Mouse (Mus musculus) heart, embryonic 14.5 days (tissue): Measurements from ENCODE around the gene Gm49711. TPM values are rescaled to one million over a fixed set of nuclear protein-coding genes. Genes with fewer than 3 reads are reported as not detected.
A peak's percentile ranks its signal among the peaks of the same experiment; 100 is the strongest.

Source experiments
- ATAC-seq: fragments of 200-750 bp; cut with Nextera tagmentation; 2 replicates; pipeline ENCODE4 v1.8.0; 2017; ENCODE audit warnings: low read depth, moderate TSS enrichment; ENCODE audit not compliant: insufficient number of reproducible peaks, insufficient read depth, low FRiP score
- H3K27ac ChIP-seq, 2 experiments: fragments of 200-500 bp in 1 of 2; fragments of 300-500 bp in 1 of 2; sonication (generic) in 1 of 2; replicated peaks in 1 of 2; 2 replicates each; pipeline ENCODE4 v1.5.1; 2012 to 2014; ENCODE audit warnings: low read depth in 2 of 2, low read length in 2 of 2, control low read depth in 1 of 2, mild to moderate bottlenecking in 1 of 2, mixed read lengths in 1 of 2; ENCODE audit not compliant: control insufficient read depth in 1 of 2, insufficient read depth in 1 of 2
- H3K27me3 ChIP-seq: fragments of 300-500 bp; sonication (generic); 2 replicates; pipeline ENCODE4 v1.6.1; 2014; ENCODE audit warnings: mild to moderate bottlenecking, low read length, control low read depth; ENCODE audit not compliant: control insufficient read depth, insufficient read depth
- H3K36me3 ChIP-seq: fragments of 300-500 bp; sonication (generic); 2 replicates; pipeline ENCODE4 v1.6.1; 2014; ENCODE audit warnings: mild to moderate bottlenecking, control low read depth, low read length, mixed read lengths; ENCODE audit not compliant: control insufficient read depth, insufficient read depth
- H3K4me1 ChIP-seq, 2 experiments: fragments of 200-500 bp in 1 of 2; fragments of 300-500 bp in 1 of 2; sonication (generic) in 1 of 2; 2 replicates each; pipeline ENCODE4 v1.6.1; 2012 to 2014; ENCODE audit warnings: low read length in 2 of 2, control low read depth in 1 of 2, mixed read lengths in 1 of 2; ENCODE audit not compliant: control insufficient read depth in 2 of 2, insufficient read depth in 2 of 2
- H3K4me2 ChIP-seq: fragments of 300-500 bp; sonication (generic); 2 replicates; pipeline ENCODE4 v1.6.1; 2014; ENCODE audit warnings: mild to moderate bottlenecking, low read length
- H3K4me3 ChIP-seq, 2 experiments: fragments of 200-500 bp in 1 of 2; fragments of 300-500 bp in 1 of 2; sonication (generic) in 1 of 2; 2 replicates each; pipeline ENCODE4 v1.5.1; 2012 to 2014; ENCODE audit warnings: low read length in 2 of 2, mild to moderate bottlenecking in 2 of 2, control low read depth in 1 of 2, low read depth in 1 of 2, moderate library complexity in 1 of 2; ENCODE audit not compliant: control insufficient read depth in 1 of 2, insufficient read depth in 1 of 2
- H3K9ac ChIP-seq: fragments of 300-500 bp; sonication (generic); 2 replicates; pipeline ENCODE4 v1.6.1; 2014; ENCODE audit warnings: mild to moderate bottlenecking, low read length
- H3K9me3 ChIP-seq: fragments of 300-500 bp; sonication (generic); 2 replicates; pipeline ENCODE4 v1.6.1; 2016; ENCODE audit warnings: low read length, control low read depth; ENCODE audit not compliant: control insufficient read depth
- WGBS: fragments of 180-500 bp; shearing (Covaris S2); extraction: QIAGEN DNeasy Blood & Tissue Kit; methylation state at CpG from one replicate; pipeline ENCODE4 v1.1.7; 2014; 5-methylcytosine and 5-hydroxymethylcytosine counted together
- polyA plus RNA-seq: library from polyadenylated mRNA; unstranded; fragments of >200 nt; fragmentation: Nextera tagmentation; extraction: Ambion mirVana; gene quantifications from 2 replicates; pipeline ENCODE4 v1.2.1, GENCODE M21; 2014

Gene Gm49711
- polyA plus RNA-seq, 1 experiment from 2014 or later = not detected

DNA sequence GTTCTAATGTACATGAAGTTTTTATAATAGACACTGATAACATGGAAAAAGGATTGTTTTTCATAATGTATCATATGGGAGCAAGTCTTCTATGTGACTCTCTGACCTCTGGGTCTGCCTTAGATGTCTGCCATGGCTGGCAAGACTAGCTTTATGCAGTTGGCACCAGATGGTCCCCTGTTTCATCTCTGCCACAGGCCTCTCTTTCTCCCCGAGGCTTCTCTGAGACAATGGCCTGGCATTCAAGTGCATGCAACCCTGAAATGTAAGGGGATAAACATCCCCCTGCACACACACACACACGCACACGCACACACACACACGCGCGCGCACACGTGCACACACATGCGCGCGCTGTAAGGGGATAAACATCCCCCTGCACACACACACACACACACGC, 82.9 kb downstream of the Gm49711 start:
- 97% methylated on average over 12 of the region's 12 CpGs for WGBS

DNA sequence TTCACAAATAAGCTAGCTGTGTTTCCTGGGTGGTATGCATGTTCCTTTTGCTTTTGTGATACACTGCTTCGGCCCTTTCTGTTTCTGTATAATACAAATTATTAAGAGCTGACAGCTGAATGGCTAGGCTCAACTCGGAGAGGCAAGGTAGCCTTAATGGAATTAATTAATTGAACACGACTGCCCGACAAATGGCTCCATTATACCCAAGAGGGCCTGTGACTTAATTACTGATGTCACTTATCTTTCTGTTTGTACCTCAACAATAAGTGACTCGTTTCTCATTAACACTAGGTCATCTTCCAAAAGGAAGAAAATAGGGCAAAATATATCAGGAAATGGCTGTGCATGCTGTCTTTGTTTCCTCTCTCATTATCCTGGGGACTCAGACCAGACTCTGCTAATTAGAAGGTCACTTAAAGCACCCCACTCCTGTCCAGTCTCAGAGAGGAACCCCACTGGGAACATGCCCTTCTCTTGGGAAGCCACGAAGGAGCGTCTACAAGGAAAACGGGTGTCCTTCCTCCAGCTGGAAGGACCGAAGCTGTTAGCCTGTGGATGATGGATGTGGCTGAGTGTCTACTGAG, 84.4 kb downstream of the Gm49711 start:
- Histone ChIP-seq H3K4me3 (no peak overlapping the region), H3K9ac (no peak overlapping the region), H3K36me3 (no peaks in the 10 kb centered on the region), H3K27ac (no peak overlapping the region), H3K4me2 (no peak overlapping the region), H3K27me3 (no peaks in the 10 kb centered on the region), H3K4me1 (peaks cover 0 to 5% of the 10 kb centered on the region in 2 experiments; a peak in 1 of 4 replicates), H3K9me3 (no peaks in the 10 kb centered on the region)
- 78% methylated on average over 9 of the region's 9 CpGs for WGBS
- no peak for ATAC-seq

More for the DNA sequence above, 82.9 kb downstream of the Gm49711 start:
- Histone ChIP-seq H3K9me3 (no peaks in the 10 kb centered on the region), H3K27me3 (no peaks in the 10 kb centered on the region), H3K4me3 (no peak overlapping the region), H3K27ac (no peak overlapping the region), H3K9ac (no peak overlapping the region), H3K36me3 (no peaks in the 10 kb centered on the region), H3K4me2 (no peak overlapping the region), H3K4me1 (peaks cover 0 to 5% of the 10 kb centered on the region in 2 experiments; a peak in 1 of 4 replicates)
- no peak for ATAC-seq

DNA sequence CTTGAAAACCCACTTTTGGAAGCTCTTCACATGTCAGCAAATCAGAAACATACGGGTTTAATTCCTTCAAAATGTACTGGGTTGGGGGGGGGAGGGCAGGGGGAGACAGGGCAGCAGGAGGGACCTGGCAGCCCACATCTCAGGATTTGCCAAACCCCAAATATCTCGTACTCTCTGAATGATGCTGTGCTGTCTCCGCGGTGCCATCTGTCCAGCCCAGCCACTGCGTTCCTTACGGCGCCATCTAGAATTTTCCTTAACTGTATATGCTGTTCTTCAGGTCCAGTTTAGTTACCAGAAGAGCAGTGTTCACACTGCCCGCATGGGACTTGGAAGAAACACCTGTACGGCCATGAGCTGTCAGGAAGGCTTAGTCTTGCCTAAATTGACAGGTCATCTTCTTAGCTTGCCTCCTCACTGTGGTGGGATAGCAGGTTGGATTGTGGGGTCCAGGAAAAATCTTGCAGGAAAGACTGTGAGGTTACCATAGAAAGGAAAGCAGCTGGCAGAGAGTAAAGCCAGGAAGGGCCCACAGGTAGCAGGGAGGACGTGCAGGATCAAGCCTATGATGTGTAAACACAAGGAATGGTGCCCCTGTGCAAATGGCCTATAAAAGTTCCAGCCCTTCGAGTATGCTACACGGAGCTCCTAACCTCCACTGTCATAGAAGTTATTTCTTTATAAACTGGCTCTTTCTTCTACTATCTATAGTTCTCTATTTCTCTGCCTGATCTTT, 89.7 kb downstream of the Gm49711 start:
- Histone ChIP-seq H3K27me3 (no peaks in the 10 kb centered on the region), H3K4me3 (no peak overlapping the region), H3K27ac (no peak overlapping the region), H3K4me1 (no peaks in the 10 kb centered on the region), H3K9ac (no peak overlapping the region), H3K36me3 (no peaks in the 10 kb centered on the region), H3K9me3 (no peaks in the 10 kb centered on the region), H3K4me2 (no peak overlapping the region)
- ATAC-seq = no peak
- 83% methylated on average over 12 of the region's 12 CpGs for WGBS

DNA sequence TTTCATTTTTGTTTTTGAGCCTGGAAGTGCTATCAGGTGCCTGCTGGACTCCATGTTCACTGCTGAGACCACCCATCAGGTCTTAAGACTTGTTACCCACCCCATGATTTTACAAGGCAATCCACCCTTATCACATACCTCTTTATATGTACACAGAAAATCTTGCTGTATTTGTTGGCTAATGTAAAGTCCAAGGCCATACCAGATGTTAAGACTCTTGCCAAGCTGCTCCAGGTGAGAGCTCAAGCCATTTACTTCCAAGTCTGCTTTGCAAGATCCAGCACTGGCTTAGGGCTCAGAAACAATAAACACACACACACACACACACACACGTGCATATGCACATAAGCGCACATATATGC, 90.2 kb downstream of the Gm49711 start:
- no peak for ATAC-seq
- H3K9ac ChIP-seq = no peak overlapping the region
- H3K4me1 ChIP-seq = no peaks in the 10 kb centered on the region
- no peak overlapping the region for H3K4me2 ChIP-seq
- no peak overlapping the region for H3K27ac ChIP-seq
- no peaks in the 10 kb centered on the region for H3K27me3 ChIP-seq
- H3K36me3 ChIP-seq = no peaks in the 10 kb centered on the region
- 68% methylated on average over 2 of the region's 2 CpGs for WGBS
- no peak overlapping the region for H3K4me3 ChIP-seq
- no peaks in the 10 kb centered on the region for H3K9me3 ChIP-seq

DNA sequence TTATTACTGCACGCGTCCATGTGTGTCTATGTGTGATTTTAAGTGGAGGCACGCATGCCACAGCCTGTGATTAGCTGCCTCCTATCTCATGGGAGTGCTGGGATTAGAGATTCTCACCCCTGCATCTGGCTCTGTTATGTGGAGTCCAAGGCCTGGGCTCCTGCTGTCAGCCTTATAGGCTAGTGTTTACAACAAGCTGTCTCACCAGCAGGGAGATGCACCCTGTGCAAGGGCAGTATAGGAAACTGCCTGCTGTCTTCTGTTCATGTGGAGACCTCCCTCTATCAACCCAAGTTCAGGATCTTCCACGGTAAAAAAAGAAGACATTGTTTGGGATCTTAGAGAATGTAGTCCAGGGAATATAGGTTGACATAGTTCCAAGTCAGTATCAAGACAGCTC, 92.9 kb downstream of the Gm49711 start:
- ATAC-seq = no peak

DNA sequence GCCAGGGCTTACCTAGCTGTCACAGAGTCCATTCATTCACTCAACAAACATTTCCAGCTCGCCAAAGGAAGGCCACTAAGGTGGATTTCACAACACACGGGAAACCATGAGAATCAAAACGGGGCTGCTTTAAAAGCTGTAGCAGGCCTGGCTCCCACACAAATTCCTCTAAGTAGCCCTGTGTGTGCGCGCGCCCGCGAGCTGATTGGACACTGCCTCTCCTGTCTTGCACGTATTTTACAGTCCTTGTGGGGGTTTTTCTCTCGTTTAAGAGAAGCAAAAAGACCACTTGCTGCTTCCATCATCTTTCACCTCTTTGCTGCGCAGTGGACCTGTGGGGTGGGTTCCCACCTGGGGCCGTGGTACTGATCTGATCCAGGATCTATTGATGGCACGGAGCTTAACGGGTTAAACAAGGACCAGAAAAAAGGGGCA, 99.9 kb downstream of the Gm49711 start:
- H3K4me3 ChIP-seq = peak overlapping the region; percentile 53
- 3% methylated on average over 14 of the region's 14 CpGs for WGBS
- no peaks in the 10 kb centered on the region for H3K9me3 ChIP-seq
- H3K4me2 ChIP-seq = peak overlapping the region; percentile 95
- H3K27ac ChIP-seq = 0 out of 4 replicates have a peak overlapping the region, but pooled peaks of 1 of the 2 experiments have one; percentile 30
- peak overlapping the region; percentile 61 for H3K9ac ChIP-seq
- H3K36me3 ChIP-seq = no peaks in the 10 kb centered on the region
- H3K27me3 ChIP-seq = no peaks in the 10 kb centered on the region
- ATAC-seq = no peak
- peaks cover 6% of the 10 kb centered on the region in 2 experiments; a peak in 3 of 4 replicates for H3K4me1 ChIP-seq

More for the DNA sequence above, 92.9 kb downstream of the Gm49711 start:
- H3K27me3 ChIP-seq = no peaks in the 10 kb centered on the region
- no peak overlapping the region for H3K4me2 ChIP-seq
- no peaks in the 10 kb centered on the region for H3K4me1 ChIP-seq
- no peak overlapping the region for H3K4me3 ChIP-seq
- H3K36me3 ChIP-seq = no peaks in the 10 kb centered on the region
- H3K9me3 ChIP-seq = no peaks in the 10 kb centered on the region
- WGBS = 54% methylated on average over 4 of the region's 4 CpGs
- H3K9ac ChIP-seq = no peak overlapping the region
- H3K27ac ChIP-seq = no peak overlapping the region

DNA sequence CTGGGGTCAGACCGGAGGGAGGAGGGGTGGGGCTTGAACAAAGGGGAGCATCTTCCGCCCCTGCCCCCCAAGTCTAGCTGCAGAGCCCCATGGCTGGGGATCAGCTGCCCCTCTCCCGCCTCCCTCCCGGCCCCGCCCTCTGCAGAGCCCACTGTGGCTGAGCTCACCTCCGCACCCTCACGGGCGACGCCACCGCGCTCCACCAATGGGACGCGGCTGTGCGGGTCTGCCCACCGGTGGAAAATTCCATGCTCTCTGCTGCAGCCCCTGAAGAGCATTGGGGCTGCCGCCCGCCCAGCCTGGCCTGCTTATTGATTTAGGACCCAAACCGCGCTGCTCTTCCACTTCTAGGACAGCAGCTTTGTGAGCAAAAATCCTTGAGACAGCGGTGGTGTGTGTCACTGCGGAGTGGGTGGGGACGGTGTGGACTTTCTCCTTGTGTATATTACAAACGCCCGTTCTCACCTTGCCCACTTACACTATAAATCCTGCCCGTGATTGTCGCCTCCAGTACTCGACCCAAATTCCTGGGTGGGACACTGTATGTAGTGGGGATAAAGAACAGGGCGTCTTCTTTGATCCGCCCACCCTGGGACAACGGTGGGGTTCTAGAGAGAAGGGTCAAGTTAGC, 100.5 kb downstream of the Gm49711 start:
- ATAC-seq = peak; percentile 87
- Histone ChIP-seq H3K27ac (peak overlapping the region in 1 of 2 experiments; percentile 30; a peak in 1 of 4 replicates), H3K4me1 (peaks cover 6% of the 10 kb centered on the region in 2 experiments; a peak in 3 of 4 replicates), H3K4me3 (peak overlapping the region; percentile 53), H3K9me3 (no peaks in the 10 kb centered on the region), H3K36me3 (no peaks in the 10 kb centered on the region), H3K4me2 (peak overlapping the region; percentile 95), H3K9ac (peak overlapping the region; percentile 61), H3K27me3 (no peaks in the 10 kb centered on the region)
- 4% methylated on average over 22 of the region's 30 CpGs for WGBS
